Comparison of ENCODE assay signal across 18 mouse cellular contexts in genomic region chr3:145853713-145854112, GRCm38 (mm10).
"Had no signal": no experiment of that assay in that cellular context is flagged by ENCODE, and none has a peak within 500 bp of the region (broad histone marks: within the 10 kb centered on the region; RNA-seq: fewer than 3 reads in every experiment).

No protein-coding gene starts in this region.

- H3K4me1 ChIP-seq: limb, embryonic 15.5 days; liver, embryonic 13.5 days; lung, embryonic 15.5 days; megakaryocyte, embryonic 14.5 days had no signal

- DNase-seq: kidney, adult 11 months; kidney, adult 9 months; kidney, postnatal 36 days; layer of hippocampus, adult 9-11 months; layer of hippocampus, postnatal 36 days; liver, embryonic 13.5 days; liver, postnatal 0 days; lung, postnatal 14 days; retina, postnatal 1 day; right cerebral cortex, postnatal 4 days; spleen, adult 18-20 months; thymus, adult 18-20 months; thymus, postnatal 14 days had no signal

- ATAC-seq: liver, postnatal 0 days had no signal

- H3K4me3 ChIP-seq: limb, embryonic 15.5 days; liver, embryonic 13.5 days; lung, embryonic 15.5 days; megakaryocyte, embryonic 14.5 days had no signal

- H3K27me3 ChIP-seq: limb, embryonic 15.5 days; liver, embryonic 13.5 days; lung, embryonic 15.5 days; megakaryocyte, embryonic 14.5 days had no signal

- H3K9ac ChIP-seq: limb, embryonic 15.5 days; liver, embryonic 13.5 days; liver, postnatal 0 days; lung, embryonic 15.5 days had no signal

- H3K27ac ChIP-seq: kidney, postnatal 0 days; limb, embryonic 15.5 days; liver, embryonic 13.5 days; lung, embryonic 15.5 days; macrophage had no signal

- H3K4me2 ChIP-seq: limb, embryonic 15.5 days; liver, embryonic 13.5 days; lung, embryonic 15.5 days had no signal

- H3K9me3 ChIP-seq: liver, embryonic 13.5 days; lung, embryonic 15.5 days had no signal

- H3K36me3 ChIP-seq: lung, embryonic 15.5 days had no signal
